Mouse (Mus musculus): ENCODE data around the gene Rorb. TPM values are rescaled to one million over a fixed set of nuclear protein-coding genes. Genes with fewer than 3 reads are reported as not detected.

Rorb gene
- total RNA-seq (2015) (not detected in 2 replicates), total RNA-seq (2017) (under 0.01 TPM in 1 of 2 replicates, not detected in the other)

DNA sequence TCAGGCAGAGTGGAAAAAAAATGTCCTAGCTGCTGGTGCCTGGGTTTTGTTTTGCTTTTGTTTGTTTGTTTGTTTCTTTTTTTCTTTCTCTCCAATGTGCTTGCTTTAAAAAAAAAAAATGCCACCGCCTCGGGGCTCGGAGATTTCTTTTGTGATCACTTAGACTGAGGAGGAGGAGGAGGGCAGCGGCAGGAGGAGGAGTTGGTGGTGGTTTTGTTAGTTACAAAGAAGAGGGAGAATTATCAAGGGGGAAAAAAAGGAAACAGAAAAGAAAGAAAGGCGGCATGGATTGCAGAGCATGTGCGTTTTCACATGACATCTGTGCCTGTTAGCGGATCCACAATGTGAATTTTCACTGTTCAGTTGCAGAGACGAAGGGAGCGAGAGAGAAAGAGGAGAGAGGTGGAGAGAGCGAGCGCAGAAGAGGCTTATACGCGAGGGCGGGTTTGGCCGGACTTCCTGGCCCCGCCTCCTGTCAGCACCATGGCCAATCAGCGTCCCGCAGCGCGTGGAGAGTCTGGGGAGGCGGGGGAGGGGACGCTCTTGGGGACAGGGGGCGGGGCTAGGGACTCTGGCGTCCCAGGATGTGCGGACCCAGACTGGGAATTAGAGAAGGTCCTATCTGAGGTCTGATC, at the start of gene Rorb:
Rorb (minus strand) TSS at position 404 of the 635 bp plus-strand sequence.
- ATAC-seq (replicated peaks; ENCODE audit: poor library complexity), result peak; percentile 96

DNA sequence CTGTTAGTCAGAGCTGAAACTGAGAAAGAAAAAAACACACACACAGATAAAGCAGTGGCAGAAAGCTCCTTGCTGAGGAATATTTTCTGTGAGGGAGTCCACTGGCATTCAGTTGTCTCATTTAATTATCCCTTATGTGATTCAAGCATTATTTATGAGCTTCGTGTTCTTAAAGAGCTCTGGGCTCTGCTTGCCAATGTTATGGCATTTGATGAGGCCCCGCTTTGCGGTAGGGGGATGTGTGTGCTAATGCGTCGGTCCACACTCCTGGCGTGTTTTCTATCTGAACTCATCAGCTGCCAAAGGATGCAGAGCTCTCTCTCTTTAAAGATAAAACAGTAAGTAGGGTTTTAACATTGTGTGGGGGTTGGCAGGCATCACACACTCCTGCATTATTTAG, 37.9 kb upstream of the Rorb start:
- no peak for ATAC-seq (replicated peaks; ENCODE audit: poor library complexity)

DNA sequence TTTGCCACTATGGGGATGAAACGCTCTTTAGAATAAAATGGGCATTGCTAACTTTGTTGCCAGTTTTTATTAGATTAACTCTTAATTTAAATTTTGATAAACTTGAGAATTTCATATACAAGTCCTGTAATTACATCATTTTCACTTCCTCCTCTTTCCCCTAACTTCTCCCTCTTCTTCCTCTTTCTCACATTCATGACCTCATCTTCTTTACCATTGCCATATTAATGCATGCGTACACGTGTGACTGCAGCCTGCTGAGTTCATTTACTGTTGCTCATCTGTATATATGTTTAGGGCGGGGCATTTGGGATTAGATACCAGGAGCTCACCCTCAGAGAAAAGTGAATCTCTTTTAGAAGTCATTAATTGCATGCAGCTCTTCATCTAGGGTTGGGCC, 33.5 kb upstream of the Rorb start:
- ATAC-seq (replicated peaks; ENCODE audit: poor library complexity), result peak; percentile 60

DNA sequence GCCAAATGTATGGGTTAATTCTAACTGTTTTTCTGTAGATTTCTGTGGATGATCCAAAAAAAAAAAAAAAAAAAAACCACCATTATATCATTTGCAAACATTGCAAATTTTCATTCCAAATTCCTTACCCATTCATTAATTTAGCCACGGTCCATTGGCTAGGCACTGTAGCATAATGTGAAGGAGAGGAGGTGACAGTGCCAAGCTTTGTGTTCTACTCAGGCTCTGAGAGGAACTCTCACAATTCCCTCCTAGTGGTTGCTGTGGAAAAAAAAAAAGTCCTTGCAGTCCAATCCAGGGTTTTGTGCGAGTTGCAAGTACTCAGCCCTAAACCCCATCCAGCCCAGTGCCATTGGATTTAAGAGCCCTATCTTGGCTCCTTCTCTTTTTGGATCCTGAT, 25.9 kb upstream of the Rorb start:
- no peak for ATAC-seq (replicated peaks; ENCODE audit: poor library complexity)

DNA sequence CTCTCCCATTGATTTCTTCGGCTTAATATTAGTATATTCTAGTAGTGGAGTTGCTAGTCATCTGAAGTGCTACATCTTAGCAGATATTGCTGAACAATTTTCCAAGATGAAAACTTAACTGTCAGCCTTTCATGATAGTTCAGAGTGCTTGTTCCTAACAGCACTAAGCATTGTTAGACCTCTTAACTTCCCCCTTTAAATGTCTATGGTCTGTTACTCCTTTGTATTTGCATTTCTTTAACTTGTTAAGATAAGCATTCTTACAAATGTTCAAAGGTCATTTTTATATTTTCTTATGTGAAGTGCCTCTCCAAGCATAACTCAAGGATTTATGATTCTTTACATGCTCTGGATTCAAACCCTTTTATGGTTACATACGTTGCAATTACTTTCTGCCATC, 24.8 kb upstream of the Rorb start:
- ATAC-seq (replicated peaks; ENCODE audit: poor library complexity), result no peak

DNA sequence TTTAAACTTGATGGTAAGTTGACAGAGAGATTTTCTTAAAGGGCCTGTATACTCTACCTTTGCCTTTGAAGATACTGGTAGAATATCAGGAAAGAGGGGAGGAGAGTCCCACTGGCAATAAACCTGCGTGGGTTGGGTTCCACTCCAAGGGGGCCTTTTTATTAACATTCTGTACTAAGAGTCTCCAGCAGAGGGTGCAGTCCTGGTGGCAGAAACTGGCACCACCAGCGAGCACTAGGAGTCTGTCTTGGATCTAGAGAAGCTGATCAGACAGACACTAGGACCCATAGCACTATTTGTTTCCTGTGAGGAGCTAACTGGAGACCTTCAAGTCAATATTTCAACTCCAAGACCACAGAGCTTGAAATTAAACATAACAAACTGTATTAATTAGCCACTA, 11.3 kb upstream of the Rorb start:
- ATAC-seq (replicated peaks; ENCODE audit: poor library complexity), result no peak

DNA sequence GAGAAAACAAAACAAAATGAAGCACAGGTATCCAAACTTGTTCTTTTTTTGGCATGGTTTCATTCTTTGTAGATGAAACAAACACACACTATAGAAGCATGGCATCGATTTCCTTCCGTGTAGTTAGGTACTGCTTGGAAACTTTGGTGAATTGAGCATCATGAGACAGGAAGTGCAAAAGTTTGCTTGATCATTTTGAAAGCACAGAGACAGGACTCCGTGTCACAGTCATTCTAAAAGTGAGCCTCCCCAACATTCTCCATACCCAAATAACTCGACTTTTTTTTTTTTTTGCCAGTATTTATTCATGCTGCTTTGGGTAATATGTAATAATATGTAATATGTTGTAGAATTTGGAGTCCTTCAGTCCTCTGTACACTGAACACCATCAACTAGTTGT, 1.2 kb upstream of the Rorb start:
- ATAC-seq (replicated peaks; ENCODE audit: poor library complexity), result no peak

DNA sequence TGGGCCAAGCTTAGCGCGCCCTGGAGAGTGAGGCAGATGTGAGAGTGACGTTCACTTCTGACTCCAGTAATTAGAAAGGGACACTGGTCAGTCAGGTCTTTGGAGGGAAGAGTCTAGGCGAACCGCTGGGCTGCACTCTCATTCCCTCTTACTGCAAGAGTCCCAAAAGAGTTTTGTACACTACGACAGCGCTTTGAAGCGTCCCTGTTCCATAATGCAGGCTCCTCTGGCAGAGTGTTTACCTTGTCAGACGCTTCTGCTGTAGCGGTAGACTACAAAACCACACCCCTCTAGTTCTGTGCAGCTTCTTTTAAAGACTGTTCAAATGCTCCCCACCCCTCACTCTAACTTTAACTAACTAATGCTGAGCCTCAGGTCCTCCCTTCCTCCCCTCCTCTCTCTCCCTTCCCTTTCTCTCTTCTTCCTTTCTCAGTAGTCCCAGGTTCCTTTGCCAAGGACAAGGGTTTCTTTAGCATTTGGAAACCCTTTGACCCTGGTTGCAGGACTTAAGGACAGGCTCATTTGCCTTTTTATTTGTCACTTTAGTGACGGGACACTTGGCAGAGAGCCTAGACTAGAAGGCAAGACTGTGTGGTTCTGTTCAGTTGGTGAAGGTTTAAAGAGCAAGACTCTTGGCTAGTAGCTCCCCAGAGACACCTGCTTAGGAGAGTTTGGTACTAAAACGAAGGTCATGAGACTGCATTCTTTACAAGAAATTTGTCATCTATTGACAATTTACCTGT, 603 bp upstream of the Rorb start:
- ATAC-seq (replicated peaks; ENCODE audit: poor library complexity), result peak; percentile 12; the same call in 1 of the 2 replicates

DNA sequence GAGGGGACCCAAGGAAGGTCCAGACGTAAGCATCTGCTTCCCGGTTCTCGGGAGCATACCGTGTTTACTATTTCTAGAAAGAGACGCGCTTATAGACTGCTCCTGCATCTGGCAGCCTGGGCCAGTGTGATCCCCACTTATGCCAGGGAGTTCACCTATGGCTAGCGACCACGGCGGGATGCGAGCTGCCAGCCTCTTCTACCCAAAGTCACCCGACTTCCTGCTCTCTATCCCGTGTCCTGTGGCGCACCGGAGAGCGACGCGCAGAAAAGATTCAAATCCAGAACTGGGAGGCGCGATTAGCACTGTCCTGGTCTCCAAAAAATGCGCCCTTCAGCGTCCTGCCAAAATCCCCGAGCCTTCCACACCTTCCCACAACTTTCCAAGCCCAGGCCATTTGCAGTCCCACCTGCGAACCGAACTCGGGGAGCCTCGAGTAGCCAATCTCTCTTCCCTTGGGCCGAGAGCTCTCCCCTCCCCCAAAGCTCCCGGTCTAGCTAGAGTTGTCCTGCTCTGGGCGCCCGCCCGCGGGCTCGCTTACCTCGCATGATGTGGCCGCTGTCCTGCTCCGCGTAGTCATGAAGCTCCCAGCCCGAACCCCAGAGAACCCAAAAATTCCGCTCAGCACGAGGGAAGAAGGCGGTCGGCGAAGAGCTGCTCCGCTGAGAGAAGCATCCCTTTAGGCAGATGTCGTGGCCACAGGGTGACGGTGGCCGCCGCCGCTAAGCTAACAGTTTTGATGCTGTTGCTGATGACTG, 806 bp downstream of the Rorb start:
- ATAC-seq (replicated peaks; ENCODE audit: poor library complexity), result peak; percentile 22; the same call in 1 of the 2 replicates

DNA sequence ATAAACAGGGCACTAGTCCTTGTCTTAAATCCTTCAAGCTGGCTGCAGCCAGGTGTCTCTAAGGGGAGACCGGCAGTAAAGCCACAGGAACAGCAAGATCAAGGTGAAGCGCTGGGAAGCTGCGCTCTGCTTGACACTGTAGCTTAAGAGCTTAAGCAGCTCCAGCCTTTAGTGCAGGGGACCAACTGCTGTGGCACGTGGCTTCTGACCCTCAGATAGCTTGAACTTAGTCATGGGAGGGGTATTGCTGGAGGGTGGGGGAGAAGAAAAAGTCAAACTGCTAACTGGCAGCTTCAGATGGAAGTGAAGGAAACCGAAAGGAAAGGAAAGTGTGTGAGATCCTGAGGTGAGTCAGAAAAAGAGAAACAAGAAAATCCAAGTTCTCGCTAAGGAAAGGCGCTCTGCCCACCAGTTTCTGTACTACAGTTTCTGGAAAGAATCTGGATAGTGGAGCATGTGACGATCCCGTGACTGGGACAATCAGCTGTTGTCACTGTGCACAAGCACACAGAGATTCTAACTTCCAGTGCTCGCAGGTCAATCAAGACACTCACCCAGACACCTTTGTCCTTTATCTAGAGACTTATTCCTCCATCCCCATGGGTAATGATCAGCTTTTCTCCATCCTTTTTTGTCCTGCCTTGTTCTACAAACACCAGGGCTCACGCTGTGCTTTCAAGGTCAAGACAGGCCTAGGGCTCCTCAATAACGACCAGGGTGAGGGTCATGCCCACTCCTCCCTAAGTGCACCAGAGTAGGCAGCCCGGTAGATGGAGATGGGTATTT, 2.2 kb downstream of the Rorb start:
- ATAC-seq (replicated peaks; ENCODE audit: poor library complexity), result no peak

DNA sequence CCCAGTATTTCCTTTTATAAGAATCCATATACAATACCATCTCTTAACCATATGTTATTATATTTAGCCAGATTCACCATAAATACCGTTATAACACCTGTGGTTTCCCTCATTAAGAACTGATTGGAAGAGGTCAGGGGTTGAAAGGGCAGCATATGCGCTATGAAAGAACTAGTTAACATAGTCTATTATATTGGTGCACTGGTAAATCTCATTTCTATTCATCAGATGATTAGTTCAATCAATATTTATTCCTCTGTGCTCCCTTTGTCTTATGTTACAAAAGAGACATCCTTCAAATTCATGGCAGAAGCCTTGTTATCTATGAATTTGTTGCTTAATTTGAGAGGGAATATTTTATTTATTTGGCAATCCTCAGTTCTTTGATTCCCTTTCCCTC, 6.4 kb downstream of the Rorb start:
- ATAC-seq (replicated peaks; ENCODE audit: poor library complexity), result no peak

DNA sequence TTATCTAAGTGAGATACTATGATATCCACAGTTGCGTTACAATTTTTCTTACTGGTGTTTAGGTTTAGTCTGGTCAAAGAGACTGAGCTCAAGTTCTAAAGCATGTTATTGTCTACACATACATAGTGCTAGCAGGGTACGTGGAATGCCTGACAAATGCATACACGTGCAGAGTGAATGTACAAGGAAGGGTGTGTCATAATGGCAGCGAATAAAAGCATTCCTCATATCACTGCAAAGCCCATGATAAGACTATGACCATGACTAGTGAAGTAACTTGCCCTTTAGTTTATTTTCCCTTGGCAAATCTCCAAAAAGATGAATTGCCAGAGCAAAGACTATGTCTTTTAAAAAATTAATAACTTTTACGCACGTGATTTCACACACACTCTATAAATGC, 13.8 kb downstream of the Rorb start:
- ATAC-seq (replicated peaks; ENCODE audit: poor library complexity), result no peak

DNA sequence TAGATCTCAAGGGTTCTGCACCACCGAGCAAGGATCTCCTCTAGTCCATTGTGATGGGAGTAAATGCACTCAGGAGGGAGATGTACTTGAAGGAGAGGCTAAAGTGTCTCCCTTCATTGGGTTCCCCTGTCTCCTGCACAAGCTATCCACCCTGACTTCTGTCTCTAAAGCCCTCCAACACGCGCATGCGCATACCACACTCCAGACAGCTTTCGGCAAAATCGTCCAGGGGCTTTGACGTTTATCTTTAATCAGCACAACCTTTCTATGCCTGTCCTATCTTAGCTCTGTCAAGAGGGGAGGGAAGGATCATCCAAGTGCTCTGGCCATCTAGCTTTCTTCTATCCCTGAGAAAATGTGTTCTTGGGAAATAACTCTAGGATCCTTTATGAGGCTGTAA, 21.6 kb downstream of the Rorb start:
- no peak for ATAC-seq (replicated peaks; ENCODE audit: poor library complexity)

DNA sequence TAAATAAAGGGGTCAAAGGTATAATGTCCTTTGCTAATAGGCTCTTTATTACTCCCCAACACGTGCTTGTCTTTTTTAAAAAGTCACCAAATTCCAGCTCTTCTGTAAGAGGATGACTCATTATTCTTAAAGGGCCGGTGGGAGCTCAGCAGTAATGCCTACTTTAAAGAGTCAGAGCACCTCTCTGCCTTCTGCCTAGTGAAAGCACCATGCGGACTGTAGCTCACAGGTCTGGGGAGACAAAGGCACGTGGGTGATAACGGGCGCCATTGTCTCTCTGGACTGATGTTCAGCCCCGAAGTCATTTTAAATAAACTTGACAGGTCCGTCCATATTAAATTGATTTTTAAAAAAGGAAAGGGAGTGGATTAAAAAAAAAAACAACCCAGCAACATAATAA, 33.1 kb downstream of the Rorb start:
- no peak for ATAC-seq (replicated peaks; ENCODE audit: poor library complexity)

DNA sequence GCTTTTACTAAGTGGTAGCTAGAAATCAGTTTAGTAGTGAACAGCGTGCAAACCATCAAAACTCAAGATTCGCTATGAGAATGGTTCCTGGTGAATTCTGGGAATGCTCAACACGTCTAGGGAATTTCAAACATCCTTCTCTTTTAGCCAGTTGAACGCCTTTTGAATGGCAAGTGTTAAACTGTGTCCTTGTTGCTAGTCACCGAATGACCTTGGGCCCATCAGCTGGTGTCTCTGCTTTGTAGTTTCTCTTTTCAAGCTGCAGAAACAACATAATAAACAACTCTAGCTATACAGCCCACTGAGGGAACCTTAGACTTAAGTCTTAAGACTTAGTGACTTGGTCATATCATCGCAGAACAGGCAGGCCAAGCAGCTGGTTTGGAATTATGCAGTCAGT, 36.2 kb downstream of the Rorb start:
- no peak for ATAC-seq (replicated peaks; ENCODE audit: poor library complexity)

DNA sequence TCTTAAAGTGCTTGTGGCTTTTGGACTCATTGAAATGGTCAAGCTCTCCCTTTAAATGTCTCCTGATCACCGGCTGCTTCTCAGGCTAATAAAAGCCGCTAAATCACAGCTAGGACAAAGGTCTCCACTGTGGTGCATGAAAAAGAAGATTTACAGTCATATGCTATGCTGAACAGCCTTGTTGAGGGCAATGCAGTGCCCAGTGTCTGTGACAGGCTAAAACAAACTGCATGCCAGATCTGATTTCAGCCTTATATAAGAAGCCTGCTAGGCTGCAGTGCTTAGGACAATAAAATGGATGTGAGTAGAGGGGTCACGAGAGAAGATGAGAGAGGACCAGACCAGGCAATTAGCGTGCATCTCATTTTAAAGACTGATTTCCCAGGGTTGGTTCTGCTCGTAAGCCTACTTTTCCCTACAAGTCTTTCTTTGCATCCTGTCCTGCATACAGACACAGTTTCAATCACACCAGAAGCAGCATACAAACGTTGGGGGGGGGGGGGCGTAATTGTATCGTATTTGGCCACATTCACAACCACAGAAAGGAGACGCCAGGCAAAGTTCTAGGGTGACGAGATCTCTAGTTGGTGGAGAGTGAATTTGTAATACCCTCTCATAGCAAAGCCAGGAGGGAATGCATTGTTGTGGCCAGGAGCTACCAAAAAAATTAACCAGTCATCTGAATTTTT, 52.1 kb downstream of the Rorb start:
- ATAC-seq (replicated peaks; ENCODE audit: poor library complexity), result no peak

DNA sequence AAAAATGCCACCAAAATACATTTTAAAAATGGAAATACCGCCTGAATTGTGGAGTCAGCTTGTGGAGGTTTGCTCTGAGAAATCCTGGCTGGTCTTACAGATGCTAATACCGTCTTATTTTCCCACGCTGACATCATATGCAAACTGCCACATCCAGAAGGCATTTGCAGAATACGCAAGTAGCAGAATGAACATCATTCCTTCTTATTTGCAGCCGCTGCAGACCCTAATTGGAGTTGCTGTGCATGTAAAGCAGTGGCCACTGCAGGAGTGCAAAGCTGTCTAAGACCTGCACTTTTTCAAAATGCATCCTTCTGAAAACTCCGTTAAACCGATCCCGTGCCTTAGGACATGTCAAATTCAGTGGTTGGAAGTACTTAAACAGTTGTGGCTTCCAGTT, 52.8 kb downstream of the Rorb start:
- ATAC-seq (replicated peaks; ENCODE audit: poor library complexity), result no peak

DNA sequence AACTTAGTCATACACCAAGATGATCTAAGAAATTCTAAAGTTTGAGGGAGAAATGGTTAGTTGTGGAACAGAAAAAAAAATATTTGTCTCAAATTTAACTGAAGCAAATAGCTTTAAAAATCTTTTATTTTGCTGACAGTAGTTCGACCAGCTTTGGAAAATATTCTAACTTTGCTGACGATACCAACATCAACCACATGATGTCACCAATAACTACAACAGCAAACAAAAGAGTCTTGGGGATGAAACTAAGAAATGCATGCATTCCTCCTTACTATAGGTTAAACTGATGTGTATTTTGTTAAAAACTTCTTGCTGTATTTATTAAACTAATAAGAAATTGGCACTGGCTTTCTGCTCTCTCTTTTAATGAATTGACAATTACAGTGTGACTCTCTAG, 67.9 kb downstream of the Rorb start:
- ATAC-seq (replicated peaks; ENCODE audit: poor library complexity), result no peak

DNA sequence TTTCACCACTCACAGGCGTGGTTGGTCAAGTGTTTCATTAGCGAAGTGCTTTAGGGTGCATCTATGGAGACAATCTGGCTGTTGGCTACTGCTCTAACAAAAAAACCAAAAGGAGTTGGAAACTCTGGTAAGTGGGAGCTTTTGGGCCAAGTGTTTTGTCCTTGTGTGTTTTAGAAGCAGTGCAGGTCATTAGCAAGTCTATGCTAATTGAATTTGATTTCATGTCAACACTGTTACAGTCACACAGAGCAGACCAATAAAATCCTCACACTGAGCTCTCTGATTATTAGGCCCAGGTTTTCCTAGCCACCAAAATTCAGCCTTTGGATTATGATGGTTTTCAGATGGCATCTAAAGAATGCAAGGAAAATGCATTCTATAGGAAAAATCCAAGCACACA, 70.2 kb downstream of the Rorb start:
- ATAC-seq (replicated peaks; ENCODE audit: poor library complexity), result no peak

DNA sequence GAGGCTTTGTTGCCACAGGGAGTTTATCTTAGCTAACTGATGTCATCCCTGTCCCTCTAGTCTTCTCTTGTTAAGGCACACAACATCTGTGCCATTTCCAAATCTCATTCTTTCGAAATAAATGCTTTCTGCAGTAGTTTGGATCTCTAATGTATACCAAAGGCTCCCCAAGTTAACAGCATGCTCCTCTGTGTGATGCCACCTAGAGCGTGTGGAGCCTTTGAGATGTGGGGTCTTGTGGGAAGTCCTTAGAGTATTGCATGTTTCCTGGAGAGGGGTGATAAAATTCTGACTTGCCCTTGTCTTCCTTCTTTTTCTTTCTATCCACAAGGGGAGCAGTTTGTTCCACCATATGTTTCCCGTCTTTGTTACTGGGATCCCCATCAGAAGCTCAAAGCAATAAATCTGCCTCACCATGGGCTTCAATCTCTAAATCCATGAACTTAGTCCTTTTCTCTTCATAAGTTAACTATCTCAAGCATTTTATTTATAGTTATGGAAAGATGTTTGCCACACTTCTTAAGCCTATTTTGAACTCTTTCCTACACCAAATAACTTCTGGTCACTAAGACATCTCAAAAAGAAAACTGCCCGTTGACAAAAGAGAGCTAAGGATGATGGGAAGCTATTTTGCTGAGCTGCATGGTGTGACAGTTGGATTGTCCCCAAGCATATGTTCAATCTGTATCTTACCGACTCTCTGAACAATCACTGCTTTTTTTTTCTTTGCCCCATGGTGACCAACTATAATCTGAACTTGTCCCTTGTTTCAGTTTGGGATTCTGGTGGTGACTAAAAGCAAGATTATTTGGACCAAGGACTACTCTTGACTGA, 76.3 kb downstream of the Rorb start:
- ATAC-seq (replicated peaks; ENCODE audit: poor library complexity), result no peak
